Mouse (Mus musculus) 3T3-L1 (cell line): ENCODE measurements at regions not wholly inside any gene's neighbourhood (a gene's known extent, or its start where the extent isn't known, plus 50 kb on each side); places are given as distances from the start of the nearest gene placed in this dataset.

Source experiments
- DNase-seq: peaks from one replicate; pipeline ENCODE4 v3.0.0-alpha.2; 2015; ENCODE audit warnings: low read depth, low spot score

- DNase-seq: no peak
Measured at GRCm38 (mm10) chr7:94116899-94117521, 1037.3 kb downstream of the Fam181b start.

- DNase-seq: peak; percentile 56
Measured at GRCm38 (mm10) chr7:94123781-94124180, 1044.1 kb downstream of the Fam181b start.

DNA sequence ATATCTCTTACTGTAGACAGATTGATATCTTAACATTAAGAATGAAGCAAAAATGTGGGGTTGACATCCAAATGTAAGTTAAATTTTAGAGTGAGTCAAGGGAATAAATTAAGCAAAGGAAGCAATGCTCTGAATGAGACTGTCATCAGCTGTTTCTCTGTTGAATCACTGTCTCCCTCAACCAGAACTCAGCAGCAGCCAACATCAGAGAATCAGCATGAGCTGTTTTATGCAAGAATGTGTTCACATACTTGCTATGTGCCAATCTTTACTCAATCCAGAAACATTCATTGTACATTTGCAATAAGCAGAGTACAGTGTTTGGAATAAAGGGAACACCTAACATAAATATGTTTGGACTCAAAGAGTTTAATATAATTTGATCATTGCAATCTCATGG lies 1074.6 kb downstream of the Fam181b start:
- peak; percentile 86 for DNase-seq

- DNase-seq: no peak
Measured at GRCm38 (mm10) chr7:94155458-94155857, 1075.8 kb downstream of the Fam181b start.

DNA sequence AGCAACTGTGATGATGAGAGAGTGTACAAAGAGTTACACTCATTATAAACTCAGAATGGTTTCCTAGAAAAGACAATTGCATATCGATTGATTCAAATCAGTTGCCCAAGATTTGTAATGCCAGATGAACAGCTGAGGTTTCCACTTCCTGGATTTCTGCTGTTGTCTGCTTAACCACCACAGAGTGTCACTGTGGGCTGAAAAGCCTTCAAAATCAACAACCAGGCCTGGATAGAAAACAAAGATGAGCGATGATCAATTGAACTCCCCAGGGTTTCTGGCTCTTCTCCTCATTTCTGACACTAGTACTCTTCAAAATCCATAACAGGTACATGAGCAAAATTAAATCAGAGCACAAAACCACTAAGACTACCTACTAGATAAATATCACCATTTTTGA lies 1100.4 kb downstream of the Fam181b start:
- peak; percentile 14 for DNase-seq

- DNase-seq: no peak
Measured at GRCm38 (mm10) chr7:94212341-94212740, 1132.7 kb downstream of the Fam181b start.

GRCm38 (mm10) chr7:94227482-94227881 lies 1147.8 kb downstream of the Fam181b start:
- no peak for DNase-seq

DNA sequence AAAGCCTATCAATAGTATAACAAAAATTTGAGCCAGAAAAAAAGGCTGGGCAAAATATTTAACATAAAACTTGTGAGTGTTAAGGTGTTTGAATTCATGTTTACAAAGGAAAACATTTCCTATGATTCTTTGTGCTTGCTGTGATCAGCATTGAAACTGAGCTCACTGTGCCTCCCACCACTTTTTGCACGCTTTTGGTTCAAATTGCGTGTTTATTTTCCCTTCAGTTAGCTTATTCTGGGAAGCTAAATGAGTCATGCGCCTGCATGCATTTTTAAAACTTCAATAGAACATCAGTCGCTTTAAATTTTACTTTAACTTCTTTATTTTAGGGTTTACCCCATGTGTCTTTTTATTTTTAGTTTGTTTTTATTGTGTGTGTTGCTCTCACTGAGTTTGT lies 1154.0 kb downstream of the Fam181b start:
- DNase-seq: peak; percentile 8

DNA sequence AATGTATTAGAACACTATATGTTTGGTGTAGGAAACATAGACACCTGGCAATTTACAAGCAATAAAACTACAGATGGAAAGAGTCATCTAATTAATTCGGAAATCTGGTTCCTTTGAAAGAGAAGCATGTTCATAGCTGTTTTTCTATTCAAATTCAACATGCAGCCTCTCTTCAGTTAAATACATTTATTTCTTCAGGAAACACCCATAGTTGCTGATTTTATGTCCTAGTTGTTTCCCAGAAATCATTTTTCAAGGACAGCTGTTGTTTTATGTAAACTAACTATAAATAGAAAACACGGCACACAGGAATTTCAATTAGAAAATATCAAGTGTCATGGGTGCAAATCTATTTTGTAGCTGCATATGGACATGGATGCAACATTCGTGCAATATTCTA lies 1169.8 kb downstream of the Fam181b start:
- DNase-seq: no peak

GRCm38 (mm10) chr7:94268665-94269320 lies 1189.1 kb downstream of the Fam181b start:
- DNase-seq: no peak

GRCm38 (mm10) chr7:94281529-94281928 lies 1201.9 kb downstream of the Fam181b start:
- DNase-seq: no peak

GRCm38 (mm10) chr7:94282010-94282409 lies 1202.3 kb downstream of the Fam181b start:
- no peak for DNase-seq

DNA sequence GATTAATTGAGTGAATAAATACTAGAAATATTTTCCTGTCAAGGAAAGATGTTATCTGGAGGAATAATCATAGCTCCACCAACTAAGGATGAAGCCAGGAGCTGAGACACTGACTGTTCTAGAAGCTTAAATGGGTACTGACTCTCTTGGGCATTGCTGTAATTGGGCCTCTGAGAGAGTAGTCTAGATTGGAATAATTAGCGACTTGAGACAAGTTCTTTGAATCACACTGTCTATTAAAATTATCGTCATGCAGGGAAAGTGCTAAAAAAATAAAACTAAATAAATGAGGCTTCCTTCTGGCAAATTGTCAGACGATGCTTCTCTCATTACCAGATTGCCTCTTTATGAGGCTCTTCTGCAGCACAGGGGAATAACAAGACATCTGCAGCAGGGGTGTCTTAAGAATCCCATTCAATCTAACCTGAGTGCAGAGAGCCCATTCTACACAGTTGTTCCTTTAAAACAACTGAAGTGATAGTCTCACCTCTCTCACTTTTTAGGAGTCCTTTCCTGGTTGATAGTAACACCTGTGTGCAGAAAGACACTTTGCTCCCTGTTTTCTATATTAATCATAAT lies 1203.5 kb downstream of the Fam181b start:
- DNase-seq: no peak

DNA sequence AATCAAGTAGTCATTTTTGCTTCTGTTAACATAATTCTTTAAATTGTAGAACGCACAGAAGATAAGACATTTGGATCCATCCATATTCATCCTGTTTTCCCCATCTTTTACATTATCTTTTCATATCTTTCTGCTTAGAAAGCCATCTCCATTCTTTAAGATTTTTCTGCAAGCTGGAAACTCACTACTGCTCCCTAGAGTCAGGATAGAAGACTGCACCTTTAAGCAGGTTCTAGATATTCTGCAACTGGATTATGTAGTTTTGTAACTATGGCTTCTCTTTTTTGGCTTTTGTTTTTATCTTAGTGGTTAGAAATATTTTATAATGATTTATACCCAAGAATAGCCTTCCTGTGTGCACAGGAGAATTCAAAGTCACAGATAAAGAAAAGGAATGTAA lies 1225.9 kb downstream of the Fam181b start:
- DNase-seq: peak; percentile 18

- DNase-seq: no peak
Measured at GRCm38 (mm10) chr7:94314983-94315642, 1235.4 kb downstream of the Fam181b start.

DNA sequence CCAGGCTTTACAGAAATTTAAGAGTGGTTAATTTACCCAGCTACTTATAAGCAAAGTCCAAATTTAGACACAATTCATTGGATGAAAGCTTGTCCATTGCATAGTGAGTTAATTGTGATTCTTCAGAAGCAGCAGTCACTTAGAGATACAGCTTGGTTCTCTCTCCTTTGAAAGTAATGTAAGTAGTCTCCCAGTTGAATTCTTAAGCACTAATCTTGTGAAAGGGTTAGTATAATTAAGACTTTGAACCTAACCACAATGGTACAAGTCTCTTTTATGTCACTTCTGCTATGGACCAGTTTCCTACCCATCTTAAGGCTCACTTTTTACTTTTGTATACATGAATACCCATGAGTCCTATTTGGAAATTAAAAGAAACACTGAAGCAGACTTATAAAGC lies 1252.9 kb downstream of the Fam181b start:
- DNase-seq: no peak
